Mouse (Mus musculus): Measurements from ENCODE around the gene Gm28635. TPM values are rescaled to one million over a fixed set of nuclear protein-coding genes. Genes with fewer than 3 reads are reported as not detected.
A peak's percentile ranks its signal among the peaks of the same experiment; 100 is the strongest.

Gm28635 gene
- polyA plus RNA-seq (2014; fragmentation: Nextera tagmentation; extraction: Ambion mirVana): not detected in 2 replicates

GRCm38 (mm10) chr2:84677968-84678880 is at the start of gene Gm28635, which contains the start of gene Med19:
Gene Gm28635, minus strand, starts transcription at chr2:84678041.
Gene Med19, plus strand, starts transcription at chr2:84678402.
- Histone ChIP-seq H3K4me2 (ENCODE audit: low read length) (peak within 1 kb of the TSS; percentile 65), H3K4me3 (ENCODE audit: low read depth, low read length) (peak within 1 kb of the TSS; percentile 79), H3K9ac (ENCODE audit: low read length) (peak within 1 kb of the TSS; percentile 84), H3K27me3 (replicated peaks; ENCODE audit: control insufficient read depth, insufficient read depth, low read length) (no peaks in the 10 kb centered on the region), H3K36me3 (ENCODE audit: control insufficient read depth, insufficient read depth, low read length) (peaks cover 33% of the 10 kb centered on the region), H3K27ac (ENCODE audit: low read depth, low read length) (peak within 1 kb of the TSS; percentile 61; the same call in 1 of the 2 replicates), H3K9me3 (replicated peaks; ENCODE audit: control insufficient read depth, low read length) (no peaks in the 10 kb centered on the region), H3K4me1 (ENCODE audit: control insufficient read depth, insufficient read depth, low read length) (peaks cover 14% of the 10 kb centered on the region; the same call in 1 of the 2 replicates)
- under 1% methylated on average over 44 of the region's 44 CpGs for WGBS
- ATAC-seq (peak; percentile 100), DNase-seq (ENCODE audit: low spot score) (peak; percentile 100)

- ATAC-seq (peak; percentile 97), DNase-seq (ENCODE audit: low spot score) (peak; percentile 99)
- Histone ChIP-seq H3K36me3 (ENCODE audit: control insufficient read depth, insufficient read depth, low read length) (peaks cover 29% of the 10 kb centered on the region), H3K27ac (ENCODE audit: low read depth, low read length) (peak within 1 kb of the TSS; percentile 61; the same call in 1 of the 2 replicates), H3K4me3 (ENCODE audit: low read depth, low read length) (peak within 1 kb of the TSS; percentile 64), H3K4me1 (ENCODE audit: control insufficient read depth, insufficient read depth, low read length) (peaks cover 8% of the 10 kb centered on the region), H3K9me3 (replicated peaks; ENCODE audit: control insufficient read depth, low read length) (no peaks in the 10 kb centered on the region), H3K4me2 (ENCODE audit: low read length) (peak within 1 kb of the TSS; percentile 93), H3K27me3 (replicated peaks; ENCODE audit: control insufficient read depth, insufficient read depth, low read length) (no peaks in the 10 kb centered on the region), H3K9ac (ENCODE audit: low read length) (peak within 1 kb of the TSS; percentile 72)
- under 1% methylated on average over 39 of the region's 39 CpGs for WGBS
These were observed 49.5 kb upstream of the Gm28635 start, which contains the start of gene Clp1 for GRCm38 (mm10) chr2:84727172-84727858. Gene Clp1, minus strand, starts transcription at chr2:84727350.

GRCm38 (mm10) chr2:84726716-84727115 is 48.9 kb upstream of the Gm28635 start:
- H3K4me2 ChIP-seq (ENCODE audit: low read length): peak overlapping the region; percentile 93
- peaks cover 8% of the 10 kb centered on the region for H3K4me1 ChIP-seq (ENCODE audit: control insufficient read depth, insufficient read depth, low read length)
- H3K9me3 ChIP-seq (replicated peaks; ENCODE audit: control insufficient read depth, low read length): no peaks in the 10 kb centered on the region
- ATAC-seq: peak; percentile 18
- peak overlapping the region; percentile 72 for H3K9ac ChIP-seq (ENCODE audit: low read length)
- peak overlapping the region; percentile 64 for H3K4me3 ChIP-seq (ENCODE audit: low read depth, low read length)
- WGBS: 5% methylated on average over 9 of the region's 9 CpGs
- H3K27me3 ChIP-seq (replicated peaks; ENCODE audit: control insufficient read depth, insufficient read depth, low read length): no peaks in the 10 kb centered on the region
- H3K36me3 ChIP-seq (ENCODE audit: control insufficient read depth, insufficient read depth, low read length): peaks cover 34% of the 10 kb centered on the region
- H3K27ac ChIP-seq (ENCODE audit: low read depth, low read length): no peak overlapping the region
- DNase-seq (ENCODE audit: low spot score): no peak

GRCm38 (mm10) chr2:84725770-84726169 is 47.9 kb upstream of the Gm28635 start:
- Histone ChIP-seq H3K9ac (ENCODE audit: low read length) (no peak overlapping the region), H3K36me3 (ENCODE audit: control insufficient read depth, insufficient read depth, low read length) (peaks cover 42% of the 10 kb centered on the region), H3K9me3 (replicated peaks; ENCODE audit: control insufficient read depth, low read length) (no peaks in the 10 kb centered on the region), H3K4me3 (ENCODE audit: low read depth, low read length) (no peak overlapping the region), H3K27ac (ENCODE audit: low read depth, low read length) (no peak overlapping the region), H3K27me3 (replicated peaks; ENCODE audit: control insufficient read depth, insufficient read depth, low read length) (no peaks in the 10 kb centered on the region), H3K4me2 (ENCODE audit: low read length) (peak overlapping the region; percentile 93; the same call in 1 of the 2 replicates), H3K4me1 (ENCODE audit: control insufficient read depth, insufficient read depth, low read length) (peaks cover 8% of the 10 kb centered on the region)
- 94% methylated on average over 10 of the region's 10 CpGs for WGBS
- DNase-seq (ENCODE audit: low spot score) (no peak), ATAC-seq (no peak)

GRCm38 (mm10) chr2:84723856-84724255 is 46.0 kb upstream of the Gm28635 start:
- no peak overlapping the region for H3K27ac ChIP-seq (ENCODE audit: low read depth, low read length)
- no peaks in the 10 kb centered on the region for H3K9me3 ChIP-seq (replicated peaks; ENCODE audit: control insufficient read depth, low read length)
- DNase-seq (ENCODE audit: low spot score) (no peak), ATAC-seq (no peak)
- no peak overlapping the region for H3K4me2 ChIP-seq (ENCODE audit: low read length)
- no peak overlapping the region for H3K4me3 ChIP-seq (ENCODE audit: low read depth, low read length)
- WGBS: 95% methylated on average over 14 of the region's 14 CpGs
- no peak overlapping the region for H3K9ac ChIP-seq (ENCODE audit: low read length)
- peaks cover 8% of the 10 kb centered on the region for H3K4me1 ChIP-seq (ENCODE audit: control insufficient read depth, insufficient read depth, low read length)
- peaks cover 42% of the 10 kb centered on the region for H3K36me3 ChIP-seq (ENCODE audit: control insufficient read depth, insufficient read depth, low read length)
- no peaks in the 10 kb centered on the region for H3K27me3 ChIP-seq (replicated peaks; ENCODE audit: control insufficient read depth, insufficient read depth, low read length)

GRCm38 (mm10) chr2:84721182-84721581 is 43.3 kb upstream of the Gm28635 start:
- Histone ChIP-seq H3K4me3 (ENCODE audit: low read depth, low read length) (no peak overlapping the region), H3K9ac (ENCODE audit: low read length) (no peak overlapping the region), H3K9me3 (replicated peaks; ENCODE audit: control insufficient read depth, low read length) (no peaks in the 10 kb centered on the region), H3K27me3 (replicated peaks; ENCODE audit: control insufficient read depth, insufficient read depth, low read length) (no peaks in the 10 kb centered on the region), H3K36me3 (ENCODE audit: control insufficient read depth, insufficient read depth, low read length) (peaks cover 42% of the 10 kb centered on the region), H3K4me1 (ENCODE audit: control insufficient read depth, insufficient read depth, low read length) (peaks cover 3% of the 10 kb centered on the region), H3K27ac (ENCODE audit: low read depth, low read length) (no peak overlapping the region), H3K4me2 (ENCODE audit: low read length) (no peak overlapping the region)
- ATAC-seq: no peak
- no peak for DNase-seq (ENCODE audit: low spot score)
- 91% methylated on average over 3 of the region's 3 CpGs for WGBS

- H3K4me1 ChIP-seq (ENCODE audit: control insufficient read depth, insufficient read depth, low read length): no peaks in the 10 kb centered on the region; the same call in 1 of the 2 replicates
- WGBS: 99% methylated on average over 2 of the region's 2 CpGs
- DNase-seq (ENCODE audit: low spot score) (no peak), ATAC-seq (no peak)
- no peak overlapping the region for H3K9ac ChIP-seq (ENCODE audit: low read length)
- H3K27ac ChIP-seq (ENCODE audit: low read depth, low read length): no peak overlapping the region
- peaks cover 40% of the 10 kb centered on the region for H3K36me3 ChIP-seq (ENCODE audit: control insufficient read depth, insufficient read depth, low read length)
- no peak overlapping the region for H3K4me3 ChIP-seq (ENCODE audit: low read depth, low read length)
- no peaks in the 10 kb centered on the region for H3K27me3 ChIP-seq (replicated peaks; ENCODE audit: control insufficient read depth, insufficient read depth, low read length)
- no peaks in the 10 kb centered on the region for H3K9me3 ChIP-seq (replicated peaks; ENCODE audit: control insufficient read depth, low read length)
- no peak overlapping the region for H3K4me2 ChIP-seq (ENCODE audit: low read length)
These were observed 42.9 kb upstream of the Gm28635 start for GRCm38 (mm10) chr2:84720718-84721117.

- Histone ChIP-seq H3K27ac (ENCODE audit: low read depth, low read length) (no peak overlapping the region), H3K4me3 (ENCODE audit: low read depth, low read length) (no peak overlapping the region), H3K9ac (ENCODE audit: low read length) (no peak overlapping the region), H3K9me3 (replicated peaks; ENCODE audit: control insufficient read depth, low read length) (no peaks in the 10 kb centered on the region), H3K4me2 (ENCODE audit: low read length) (no peak overlapping the region), H3K4me1 (ENCODE audit: control insufficient read depth, insufficient read depth, low read length) (peaks cover 7% of the 10 kb centered on the region), H3K27me3 (replicated peaks; ENCODE audit: control insufficient read depth, insufficient read depth, low read length) (no peaks in the 10 kb centered on the region), H3K36me3 (ENCODE audit: control insufficient read depth, insufficient read depth, low read length) (peaks cover 14% of the 10 kb centered on the region)
- ATAC-seq (no peak), DNase-seq (ENCODE audit: low spot score) (no peak)
- 92% methylated on average over 4 of the region's 4 CpGs for WGBS
These were observed 39.5 kb upstream of the Gm28635 start for GRCm38 (mm10) chr2:84717357-84717756.
